Mouse (Mus musculus): ENCODE measurements at regions not wholly inside any gene's neighbourhood (a gene's known extent, or its start where the extent isn't known, plus 50 kb on each side); places are given as distances from the start of the nearest gene placed in this dataset.

DNA sequence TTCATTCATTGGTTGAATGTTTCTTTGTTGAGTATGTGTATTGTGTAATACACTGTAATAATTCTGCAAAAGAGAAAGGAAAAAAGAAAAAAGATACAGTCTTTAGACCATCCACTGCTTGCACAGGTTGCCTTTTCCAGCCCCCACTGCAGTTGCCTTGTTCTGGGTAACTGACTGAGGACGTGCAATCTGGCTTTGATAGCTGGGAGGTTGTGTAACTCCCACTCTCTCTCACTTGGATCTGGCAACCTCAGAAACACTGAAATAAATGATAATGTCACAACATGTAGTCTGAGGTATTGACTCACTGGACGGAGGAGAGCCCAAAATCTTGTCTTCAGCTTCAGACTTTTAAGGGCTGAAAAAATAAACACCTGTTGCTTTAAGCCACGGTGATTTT, 255.3 kb upstream of the Igfbp7 start:
- H3K9ac ChIP-seq (ENCODE audit: low read length), result no peak overlapping the region
- H3K9me3 ChIP-seq (ENCODE audit: control insufficient read depth, low read length), result no peaks in the 10 kb centered on the region
- 81% methylated on average over 3 of the region's 3 CpGs for WGBS
- no peaks in the 10 kb centered on the region for H3K36me3 ChIP-seq (ENCODE audit: control insufficient read depth, insufficient read depth, low read length)
- no peak overlapping the region for H3K27ac ChIP-seq (replicated peaks; ENCODE audit: low read depth, low read length)
- no peak for ATAC-seq (ENCODE audit: insufficient number of reproducible peaks, low FRiP score, low TSS enrichment, low read depth)
- H3K27me3 ChIP-seq (ENCODE audit: control insufficient read depth, insufficient read depth, low read length), result no peaks in the 10 kb centered on the region
- H3K4me1 ChIP-seq (ENCODE audit: control insufficient read depth, insufficient read depth, low read length), result no peaks in the 10 kb centered on the region
- no peak overlapping the region for H3K4me3 ChIP-seq (ENCODE audit: low read depth, low read length)
- DNase-seq (ENCODE audit: low spot score), result no peak
- H3K4me2 ChIP-seq (ENCODE audit: low read depth, severe bottlenecking), result no peak overlapping the region

DNA sequence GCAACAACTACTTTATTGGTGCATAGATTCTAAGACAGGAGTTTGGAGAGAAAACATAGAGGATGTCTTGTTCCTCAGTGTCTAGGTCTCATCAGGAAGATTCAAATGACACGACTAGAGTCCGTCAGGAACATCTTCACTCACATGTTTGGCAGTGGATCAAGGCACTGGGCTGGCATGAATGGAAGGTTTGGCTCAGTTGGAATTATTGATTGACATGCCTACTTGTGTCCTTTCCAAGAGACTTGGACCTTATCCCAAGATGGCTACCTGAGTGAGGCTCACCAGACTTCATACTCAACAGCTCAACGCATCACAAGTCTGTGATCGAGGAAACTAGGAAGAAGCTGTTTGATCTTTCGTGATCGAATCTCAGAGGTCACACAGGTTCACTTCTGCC, 251.2 kb upstream of the Igfbp7 start:
- DNase-seq (ENCODE audit: low spot score), result no peak
- Histone ChIP-seq H3K9me3 (ENCODE audit: control insufficient read depth, low read length) (no peaks in the 10 kb centered on the region), H3K27ac (replicated peaks; ENCODE audit: low read depth, low read length) (no peak overlapping the region), H3K9ac (ENCODE audit: low read length) (no peak overlapping the region), H3K4me1 (ENCODE audit: control insufficient read depth, insufficient read depth, low read length) (no peaks in the 10 kb centered on the region), H3K36me3 (ENCODE audit: control insufficient read depth, insufficient read depth, low read length) (no peaks in the 10 kb centered on the region), H3K27me3 (ENCODE audit: control insufficient read depth, insufficient read depth, low read length) (no peaks in the 10 kb centered on the region), H3K4me3 (ENCODE audit: low read depth, low read length) (no peak overlapping the region), H3K4me2 (ENCODE audit: low read depth, severe bottlenecking) (no peak overlapping the region)
- WGBS, result 93% methylated on average over 6 of the region's 6 CpGs
- ATAC-seq (ENCODE audit: insufficient number of reproducible peaks, low FRiP score, low TSS enrichment, low read depth), result no peak

DNA sequence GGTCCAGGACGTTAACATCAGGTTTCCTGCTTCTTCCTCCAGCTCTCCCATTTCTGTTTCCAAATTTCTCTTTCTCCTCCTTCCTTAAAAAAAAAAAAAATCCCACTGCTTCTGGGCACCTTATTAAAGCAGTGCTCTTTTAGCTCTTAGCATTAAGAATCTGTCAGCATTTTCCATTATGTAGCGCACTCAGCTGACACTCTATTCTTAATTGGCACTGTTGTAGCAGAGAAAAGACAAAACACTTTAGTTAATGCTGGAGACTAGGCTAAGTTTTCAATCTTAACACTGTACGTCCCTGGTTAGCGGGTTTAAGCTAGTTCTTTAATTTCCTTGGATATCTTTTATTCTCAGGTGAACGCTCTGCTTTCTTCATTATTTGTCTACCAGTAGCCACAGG, 236.8 kb upstream of the Igfbp7 start:
- Histone ChIP-seq H3K9ac (ENCODE audit: low read length) (no peak overlapping the region), H3K4me2 (ENCODE audit: low read depth, severe bottlenecking) (no peak overlapping the region), H3K9me3 (ENCODE audit: control insufficient read depth, low read length) (no peaks in the 10 kb centered on the region), H3K27ac (replicated peaks; ENCODE audit: low read depth, low read length) (no peak overlapping the region), H3K27me3 (ENCODE audit: control insufficient read depth, insufficient read depth, low read length) (no peaks in the 10 kb centered on the region), H3K4me3 (ENCODE audit: low read depth, low read length) (no peak overlapping the region), H3K4me1 (ENCODE audit: control insufficient read depth, insufficient read depth, low read length) (no peaks in the 10 kb centered on the region), H3K36me3 (ENCODE audit: control insufficient read depth, insufficient read depth, low read length) (no peaks in the 10 kb centered on the region)
- ATAC-seq (ENCODE audit: insufficient number of reproducible peaks, low FRiP score, low TSS enrichment, low read depth) (no peak), DNase-seq (ENCODE audit: low spot score) (no peak)
- WGBS, result 90% methylated on average over 5 of the region's 5 CpGs

- H3K36me3 ChIP-seq (ENCODE audit: control insufficient read depth, insufficient read depth, low read length), result no peaks in the 10 kb centered on the region
- H3K27me3 ChIP-seq (ENCODE audit: control insufficient read depth, insufficient read depth, low read length), result no peaks in the 10 kb centered on the region
- 82% methylated on average over 4 of the region's 4 CpGs for WGBS
- H3K4me3 ChIP-seq (ENCODE audit: low read depth, low read length), result no peak overlapping the region
- ATAC-seq (ENCODE audit: insufficient number of reproducible peaks, low FRiP score, low TSS enrichment, low read depth), result no peak
- H3K9ac ChIP-seq (ENCODE audit: low read length), result no peak overlapping the region
- no peaks in the 10 kb centered on the region for H3K9me3 ChIP-seq (ENCODE audit: control insufficient read depth, low read length)
- no peak overlapping the region for H3K4me2 ChIP-seq (ENCODE audit: low read depth, severe bottlenecking)
- no peaks in the 10 kb centered on the region for H3K4me1 ChIP-seq (ENCODE audit: control insufficient read depth, insufficient read depth, low read length)
- H3K27ac ChIP-seq (replicated peaks; ENCODE audit: low read depth, low read length), result no peak overlapping the region
- no peak for DNase-seq (ENCODE audit: low spot score)
Measured at GRCm38 (mm10) chr5:77620402-77620801, 212.6 kb upstream of the Igfbp7 start.

DNA sequence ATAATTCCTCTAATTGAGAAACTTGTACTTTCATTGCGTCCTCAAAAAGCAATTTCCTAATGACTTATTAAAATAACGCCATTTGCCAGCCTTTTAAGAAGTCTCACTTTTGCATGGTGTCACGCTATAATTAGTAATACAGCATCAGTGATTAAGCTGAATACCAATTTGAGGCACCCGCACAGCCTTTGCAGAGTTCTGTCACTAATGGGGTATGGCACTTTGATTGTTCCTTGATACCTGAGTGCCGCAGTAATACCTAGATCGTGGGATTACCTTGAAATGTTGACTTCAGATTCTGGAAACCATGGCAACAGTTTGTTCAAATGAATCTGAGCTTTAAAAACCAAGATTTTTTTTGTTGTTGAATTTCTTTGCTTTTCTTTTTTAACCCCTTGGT, 202.7 kb upstream of the Igfbp7 start:
- 92% methylated on average over 6 of the region's 6 CpGs for WGBS
- H3K4me3 ChIP-seq (ENCODE audit: low read depth, low read length), result no peak overlapping the region
- no peak for DNase-seq (ENCODE audit: low spot score)
- no peak for ATAC-seq (ENCODE audit: insufficient number of reproducible peaks, low FRiP score, low TSS enrichment, low read depth)
- H3K4me1 ChIP-seq (ENCODE audit: control insufficient read depth, insufficient read depth, low read length), result no peaks in the 10 kb centered on the region
- H3K36me3 ChIP-seq (ENCODE audit: control insufficient read depth, insufficient read depth, low read length), result no peaks in the 10 kb centered on the region
- no peak overlapping the region for H3K4me2 ChIP-seq (ENCODE audit: low read depth, severe bottlenecking)
- H3K27me3 ChIP-seq (ENCODE audit: control insufficient read depth, insufficient read depth, low read length), result no peaks in the 10 kb centered on the region
- H3K9ac ChIP-seq (ENCODE audit: low read length), result no peak overlapping the region
- no peak overlapping the region for H3K27ac ChIP-seq (replicated peaks; ENCODE audit: low read depth, low read length)
- no peaks in the 10 kb centered on the region for H3K9me3 ChIP-seq (ENCODE audit: control insufficient read depth, low read length)

GRCm38 (mm10) chr5:77594719-77595118, 186.9 kb upstream of the Igfbp7 start:
- H3K4me1 ChIP-seq (ENCODE audit: control insufficient read depth, insufficient read depth, low read length), result no peaks in the 10 kb centered on the region
- WGBS, result 86% methylated on average over 4 of the region's 4 CpGs
- no peak overlapping the region for H3K4me3 ChIP-seq (ENCODE audit: low read depth, low read length)
- ATAC-seq (ENCODE audit: insufficient number of reproducible peaks, low FRiP score, low TSS enrichment, low read depth) (no peak), DNase-seq (ENCODE audit: low spot score) (no peak)
- H3K27ac ChIP-seq (replicated peaks; ENCODE audit: low read depth, low read length), result no peak overlapping the region
- no peaks in the 10 kb centered on the region for H3K9me3 ChIP-seq (ENCODE audit: control insufficient read depth, low read length)
- no peaks in the 10 kb centered on the region for H3K36me3 ChIP-seq (ENCODE audit: control insufficient read depth, insufficient read depth, low read length)
- no peaks in the 10 kb centered on the region for H3K27me3 ChIP-seq (ENCODE audit: control insufficient read depth, insufficient read depth, low read length)
- no peak overlapping the region for H3K9ac ChIP-seq (ENCODE audit: low read length)
- no peak overlapping the region for H3K4me2 ChIP-seq (ENCODE audit: low read depth, severe bottlenecking)

- no peak overlapping the region for H3K4me2 ChIP-seq (ENCODE audit: low read depth, severe bottlenecking)
- no peak for ATAC-seq (ENCODE audit: insufficient number of reproducible peaks, low FRiP score, low TSS enrichment, low read depth)
- WGBS, result 90% methylated on average over 3 of the region's 3 CpGs
- H3K36me3 ChIP-seq (ENCODE audit: control insufficient read depth, insufficient read depth, low read length), result no peaks in the 10 kb centered on the region
- no peaks in the 10 kb centered on the region for H3K27me3 ChIP-seq (ENCODE audit: control insufficient read depth, insufficient read depth, low read length)
- DNase-seq (ENCODE audit: low spot score), result no peak
- no peak overlapping the region for H3K4me3 ChIP-seq (ENCODE audit: low read depth, low read length)
- H3K9ac ChIP-seq (ENCODE audit: low read length), result no peak overlapping the region
- H3K27ac ChIP-seq (replicated peaks; ENCODE audit: low read depth, low read length), result no peak overlapping the region
- H3K9me3 ChIP-seq (ENCODE audit: control insufficient read depth, low read length), result no peaks in the 10 kb centered on the region
- H3K4me1 ChIP-seq (ENCODE audit: control insufficient read depth, insufficient read depth, low read length), result no peaks in the 10 kb centered on the region
Measured at GRCm38 (mm10) chr5:77589252-77589651, 181.4 kb upstream of the Igfbp7 start.

GRCm38 (mm10) chr5:77581702-77582101, 173.9 kb upstream of the Igfbp7 start:
- 65% methylated on average over 6 of the region's 6 CpGs for WGBS
- no peak overlapping the region for H3K27ac ChIP-seq (replicated peaks; ENCODE audit: low read depth, low read length)

DNA sequence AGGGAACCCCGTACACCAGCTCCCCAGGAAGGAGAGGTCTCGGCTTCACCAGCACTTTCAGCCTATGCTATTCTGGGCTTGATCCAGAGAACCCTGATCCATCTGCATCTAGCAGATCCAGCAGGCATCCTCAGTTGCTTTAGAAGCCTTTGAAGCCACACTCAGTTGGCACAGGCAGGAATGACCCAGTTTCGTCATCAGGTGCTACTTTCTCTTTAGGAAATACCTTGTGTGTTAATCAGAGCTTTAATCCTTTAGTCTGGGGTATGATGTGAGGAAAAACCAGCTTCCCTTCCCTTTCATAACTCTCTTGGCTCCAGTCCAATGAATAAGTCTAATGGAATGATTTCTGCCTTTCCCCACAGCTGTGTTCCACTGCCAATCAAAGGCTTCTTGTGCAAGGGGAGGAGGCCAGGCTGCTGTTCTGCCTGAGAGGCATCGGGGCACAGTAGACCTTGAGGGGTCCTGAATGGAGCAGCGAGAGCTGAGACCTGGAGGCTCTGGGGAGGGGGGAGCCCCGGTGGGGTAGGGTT, 173.3 kb upstream of the Igfbp7 start:
- H3K27me3 ChIP-seq (ENCODE audit: control insufficient read depth, insufficient read depth, low read length), result no peaks in the 10 kb centered on the region
- no peaks in the 10 kb centered on the region for H3K9me3 ChIP-seq (ENCODE audit: control insufficient read depth, low read length)
- H3K27ac ChIP-seq (replicated peaks; ENCODE audit: low read depth, low read length), result no peak overlapping the region
- DNase-seq (ENCODE audit: low spot score) (peak; percentile 27), ATAC-seq (ENCODE audit: insufficient number of reproducible peaks, low FRiP score, low TSS enrichment, low read depth) (no peak; the same call in 1 of the 2 replicates)
- 60% methylated on average over 6 of the region's 6 CpGs for WGBS
- H3K4me1 ChIP-seq (ENCODE audit: control insufficient read depth, insufficient read depth, low read length), result peaks cover 9% of the 10 kb centered on the region
- no peaks in the 10 kb centered on the region for H3K36me3 ChIP-seq (ENCODE audit: control insufficient read depth, insufficient read depth, low read length)
- H3K4me2 ChIP-seq (ENCODE audit: low read depth, severe bottlenecking), result no peak overlapping the region
- no peak overlapping the region for H3K9ac ChIP-seq (ENCODE audit: low read length)
- no peak overlapping the region for H3K4me3 ChIP-seq (ENCODE audit: low read depth, low read length)

More at GRCm38 (mm10) chr5:77581702-77582101, 173.9 kb upstream of the Igfbp7 start:
- Histone ChIP-seq H3K4me1 (ENCODE audit: control insufficient read depth, insufficient read depth, low read length) (peaks cover 9% of the 10 kb centered on the region), H3K4me2 (ENCODE audit: low read depth, severe bottlenecking) (no peak overlapping the region), H3K9ac (ENCODE audit: low read length) (no peak overlapping the region), H3K4me3 (ENCODE audit: low read depth, low read length) (no peak overlapping the region), H3K27me3 (ENCODE audit: control insufficient read depth, insufficient read depth, low read length) (no peaks in the 10 kb centered on the region), H3K9me3 (ENCODE audit: control insufficient read depth, low read length) (no peaks in the 10 kb centered on the region), H3K36me3 (ENCODE audit: control insufficient read depth, insufficient read depth, low read length) (no peaks in the 10 kb centered on the region)
- ATAC-seq (ENCODE audit: insufficient number of reproducible peaks, low FRiP score, low TSS enrichment, low read depth), result no peak
- DNase-seq (ENCODE audit: low spot score), result no peak
